Mouse (Mus musculus): ENCODE results near the gene Nfkbia.

GRCm38 (mm10) chr12:55450421-55450820, 42.0 kb downstream of the Nfkbia start:
- no peak for TF ChIP-seq CTCF (IDR thresholded peaks at IDR 0.05; ENCODE audit: low read depth, low read length)
- no peak for TF ChIP-seq POLR2A (IDR thresholded peaks at IDR 0.05; ENCODE audit: borderline replicate concordance, low read depth, low read length)

All from bone marrow macrophage, adult 2 months (primary cell).